Mouse (Mus musculus) forebrain, embryonic 11.5 days (tissue): ENCODE results near the gene Smad6. TPM values are rescaled to one million over a fixed set of nuclear protein-coding genes. Genes with fewer than 3 reads are reported as not detected.

ENCODE experiments used
- ATAC-seq: fragments of 200-750 bp; cut with Nextera tagmentation; replicated peaks from 2 replicates; pipeline ENCODE4 v1.8.0; 2017; ENCODE audit warnings: moderate TSS enrichment; ENCODE audit not compliant: low FRiP score
- DNase-seq: peaks from one replicate; pipeline ENCODE4 v3.0.0-alpha.2; 2017; ENCODE audit warnings: low spot score
- H3K27ac ChIP-seq: fragments of 300-500 bp; sonication (generic); 2 replicates; pipeline ENCODE4 v1.5.1; 2014; ENCODE audit warnings: low read depth, low read length
- H3K27me3 ChIP-seq: fragments of 300-500 bp; sonication (generic); 2 replicates; pipeline ENCODE4 v1.6.1; 2014; ENCODE audit warnings: mild to moderate bottlenecking, low read length, mixed read lengths; ENCODE audit not compliant: control insufficient read depth, insufficient read depth
- H3K36me3 ChIP-seq: fragments of 300-500 bp; sonication (generic); 2 replicates; pipeline ENCODE4 v1.6.1; 2014; ENCODE audit warnings: mild to moderate bottlenecking, low read length, moderate library complexity, mixed read lengths; ENCODE audit not compliant: control insufficient read depth, insufficient read depth
- H3K4me1 ChIP-seq: fragments of 300-500 bp; sonication (generic); replicated peaks from 2 replicates; pipeline ENCODE4 v1.6.1; 2014; ENCODE audit warnings: low read length, mixed read lengths; ENCODE audit not compliant: control insufficient read depth, insufficient read depth
- H3K4me2 ChIP-seq: fragments of 300-500 bp; sonication (generic); 2 replicates; pipeline ENCODE4 v1.6.1; 2014; ENCODE audit warnings: low read depth, mild to moderate bottlenecking, low read length, moderate library complexity, mixed read lengths; ENCODE audit not compliant: severe bottlenecking
- H3K4me3 ChIP-seq: fragments of 300-500 bp; sonication (generic); 2 replicates; pipeline ENCODE4 v1.5.1; 2014; ENCODE audit warnings: low read depth, low read length
- H3K9ac ChIP-seq: fragments of 300-500 bp; sonication (generic); 2 replicates; pipeline ENCODE4 v1.6.1; 2014; ENCODE audit warnings: low read length
- H3K9me3 ChIP-seq: fragments of 300-500 bp; sonication (generic); 2 replicates; pipeline ENCODE4 v1.6.1; 2016; ENCODE audit warnings: low read length, mixed read lengths; ENCODE audit not compliant: control insufficient read depth
- WGBS: fragments of 180-500 bp; shearing (Covaris S2); extraction: QIAGEN DNeasy Blood & Tissue Kit; methylation state at CpG from one replicate; pipeline ENCODE4 v1.1.7; 2014; 5-methylcytosine and 5-hydroxymethylcytosine counted together
- polyA plus RNA-seq: library from polyadenylated mRNA; unstranded; fragments of >200 nt; fragmentation: Nextera tagmentation; extraction: Ambion mirVana; gene quantifications from 2 replicates; pipeline ENCODE4 v1.2.1, GENCODE M21; 2014

Gene Smad6
- polyA plus RNA-seq, 1 experiment from 2014 or later, result 6.5 TPM

DNA sequence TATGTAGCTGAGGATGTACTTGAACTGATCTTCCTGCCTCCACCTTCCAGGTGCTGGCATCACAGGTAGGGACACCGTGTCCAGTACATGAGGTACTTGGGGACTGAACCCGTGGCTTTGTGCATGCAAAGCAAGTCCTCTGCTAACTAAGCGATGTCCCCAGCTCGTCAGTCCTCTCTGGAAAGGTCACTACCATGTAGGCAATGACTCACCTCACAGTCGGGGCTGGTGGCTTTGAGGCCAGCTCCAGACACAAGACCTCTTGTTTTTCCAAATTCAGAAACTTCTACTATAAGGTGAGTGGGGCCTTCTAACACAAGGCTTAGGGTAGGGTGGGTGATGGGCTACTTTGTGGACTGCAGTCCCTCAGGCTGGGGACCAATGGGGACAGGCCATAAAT is 21.8 kb downstream of the Smad6 start:
- no peaks in the 10 kb centered on the region for H3K27me3 ChIP-seq
- ATAC-seq, result no peak
- DNase-seq, result no peak
- no peak overlapping the region for H3K4me2 ChIP-seq
- no peak overlapping the region for H3K9ac ChIP-seq
- WGBS, result 87% methylated on average over 5 of the region's 5 CpGs
- no peaks in the 10 kb centered on the region; the same call in 1 of the 2 replicates for H3K36me3 ChIP-seq
- peaks cover 6% of the 10 kb centered on the region; the same call in 1 of the 2 replicates for H3K4me1 ChIP-seq
- no peak overlapping the region for H3K27ac ChIP-seq
- no peaks in the 10 kb centered on the region for H3K9me3 ChIP-seq
- no peak overlapping the region for H3K4me3 ChIP-seq

DNA sequence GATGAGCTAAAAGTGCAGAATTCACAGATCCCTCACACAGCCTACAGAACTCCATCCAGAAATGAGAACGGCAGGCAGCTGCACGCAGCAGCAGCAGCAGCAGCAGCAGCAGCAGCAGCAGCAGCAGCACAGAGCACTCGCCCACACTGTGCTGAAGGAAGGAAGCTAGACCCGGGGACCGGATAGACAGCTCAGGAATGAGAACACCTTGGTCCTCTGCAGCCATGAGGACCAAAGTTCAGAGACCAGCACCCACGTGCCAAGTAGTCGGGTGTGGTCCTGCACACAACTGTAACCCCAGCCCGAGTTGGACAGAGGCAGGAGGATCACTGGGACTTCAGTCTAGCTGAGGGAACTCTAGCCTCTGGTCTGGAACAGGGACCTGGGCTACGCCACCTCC is 22.7 kb downstream of the Smad6 start:
- Histone ChIP-seq H3K27ac (no peak overlapping the region), H3K9me3 (no peaks in the 10 kb centered on the region), H3K4me3 (no peak overlapping the region), H3K4me1 (peaks cover 6% of the 10 kb centered on the region; the same call in 1 of the 2 replicates), H3K27me3 (no peaks in the 10 kb centered on the region), H3K9ac (no peak overlapping the region), H3K36me3 (no peaks in the 10 kb centered on the region; the same call in 1 of the 2 replicates), H3K4me2 (no peak overlapping the region)
- DNase-seq (no peak), ATAC-seq (no peak)
- WGBS, result 86% methylated on average over 9 of the region's 9 CpGs

DNA sequence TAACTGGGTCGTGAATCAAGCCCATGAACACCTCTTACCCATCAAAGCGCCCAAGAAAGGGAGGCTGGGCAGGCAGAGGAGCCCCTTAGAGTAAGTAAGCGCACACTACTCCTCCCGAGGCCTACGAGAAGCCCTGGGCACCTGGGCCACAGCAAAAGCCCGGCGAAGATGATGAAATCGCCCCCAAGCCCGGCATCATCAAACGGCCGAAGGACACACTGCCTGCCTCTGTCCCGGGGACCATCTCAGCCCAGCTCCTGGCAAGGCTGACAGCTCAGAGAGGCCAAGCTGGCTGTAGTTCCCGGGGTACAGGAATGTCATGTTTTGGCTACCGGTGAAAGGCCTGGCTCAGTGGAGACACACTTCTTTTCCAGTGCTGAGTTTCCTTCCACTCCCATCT is 23.8 kb downstream of the Smad6 start:
- no peak overlapping the region for H3K9ac ChIP-seq
- ATAC-seq (no peak), DNase-seq (no peak)
- H3K4me1 ChIP-seq, result peaks cover 6% of the 10 kb centered on the region; the same call in 1 of the 2 replicates
- WGBS, result 77% methylated on average over 14 of the region's 14 CpGs
- no peaks in the 10 kb centered on the region for H3K9me3 ChIP-seq
- no peak overlapping the region for H3K4me3 ChIP-seq
- 0 out of 2 replicates have a peak overlapping the region, but pooled peaks have one; percentile 12 for H3K27ac ChIP-seq
- no peak overlapping the region for H3K4me2 ChIP-seq
- H3K36me3 ChIP-seq, result no peaks in the 10 kb centered on the region; the same call in 1 of the 2 replicates
- no peaks in the 10 kb centered on the region for H3K27me3 ChIP-seq

DNA sequence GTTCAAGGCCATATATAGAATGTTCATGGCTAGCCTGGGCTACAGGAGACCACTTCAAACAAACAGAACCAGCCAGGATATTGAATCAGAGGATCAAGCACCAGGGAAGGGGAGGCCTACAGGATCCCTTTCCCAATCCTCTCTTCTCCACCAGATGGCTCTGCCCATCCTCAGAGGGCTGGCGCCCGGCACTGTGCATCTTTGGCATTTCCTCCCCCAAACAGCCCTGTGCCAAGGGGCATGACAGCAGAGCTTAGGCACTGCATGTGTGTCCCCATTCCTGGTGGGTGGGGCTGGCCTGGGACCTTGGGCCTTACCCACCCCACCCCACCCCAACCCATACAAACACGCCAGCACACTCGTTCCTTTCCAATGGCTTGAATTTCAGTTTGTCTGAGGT is 24.4 kb downstream of the Smad6 start:
- Histone ChIP-seq H3K27me3 (no peaks in the 10 kb centered on the region), H3K27ac (no peak overlapping the region), H3K4me1 (peaks cover 6% of the 10 kb centered on the region; the same call in 1 of the 2 replicates), H3K4me3 (no peak overlapping the region), H3K9ac (no peak overlapping the region), H3K36me3 (no peaks in the 10 kb centered on the region; the same call in 1 of the 2 replicates), H3K4me2 (no peak overlapping the region), H3K9me3 (no peaks in the 10 kb centered on the region)
- no peak for ATAC-seq
- DNase-seq, result no peak
- WGBS, result 70% methylated on average over 4 of the region's 4 CpGs

DNA sequence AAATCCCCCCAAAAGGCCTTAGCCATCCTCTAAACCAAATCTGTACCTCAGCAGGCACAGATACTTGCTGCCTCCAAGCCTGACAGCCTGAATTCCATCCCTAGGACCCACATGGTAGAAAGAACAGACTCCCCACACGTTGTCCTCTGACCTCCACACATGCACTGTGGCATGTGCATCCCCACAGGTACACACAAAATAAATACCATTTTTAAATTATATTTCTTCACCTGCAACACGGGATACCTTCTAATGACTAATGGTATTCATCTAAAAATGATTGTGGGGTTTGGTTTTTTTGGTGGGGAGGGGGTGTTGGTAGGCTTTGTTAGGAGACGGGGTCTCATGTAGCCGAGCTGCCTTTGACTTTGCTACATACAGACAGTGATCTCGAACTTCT is 28.6 kb downstream of the Smad6 start:
- Histone ChIP-seq H3K4me1 (peaks cover 5% of the 10 kb centered on the region; the same call in 1 of the 2 replicates), H3K4me3 (no peak overlapping the region), H3K4me2 (no peak overlapping the region), H3K27me3 (no peaks in the 10 kb centered on the region), H3K27ac (no peak overlapping the region), H3K9me3 (no peaks in the 10 kb centered on the region), H3K9ac (no peak overlapping the region), H3K36me3 (no peaks in the 10 kb centered on the region; the same call in 1 of the 2 replicates)
- 89% methylated on average over 5 of the region's 5 CpGs for WGBS
- no peak for ATAC-seq
- DNase-seq, result no peak

DNA sequence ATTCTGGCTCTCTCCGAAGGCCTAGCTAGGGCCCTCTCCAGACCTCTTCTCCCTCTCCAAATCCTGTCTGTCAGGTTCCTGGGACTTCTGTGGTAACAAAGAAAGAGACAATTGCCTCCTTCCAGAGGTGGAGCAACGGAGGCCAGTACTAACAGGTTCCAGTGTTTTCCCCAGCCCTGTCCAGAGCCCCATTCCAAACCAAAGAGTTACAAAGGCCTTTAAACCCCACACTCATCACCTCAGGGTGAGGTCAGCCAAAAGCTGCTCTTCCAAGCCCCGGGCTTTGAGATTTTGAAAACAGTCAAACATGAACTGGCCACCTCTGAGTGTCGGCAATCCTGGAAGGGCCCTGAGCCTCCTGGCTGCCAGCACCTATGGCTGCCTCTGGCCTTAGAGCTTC is 29.1 kb downstream of the Smad6 start:
- Histone ChIP-seq H3K4me2 (no peak overlapping the region), H3K27me3 (no peaks in the 10 kb centered on the region), H3K4me1 (peaks cover 1% of the 10 kb centered on the region; the same call in 1 of the 2 replicates), H3K27ac (no peak overlapping the region), H3K4me3 (no peak overlapping the region), H3K36me3 (no peaks in the 10 kb centered on the region; the same call in 1 of the 2 replicates), H3K9me3 (no peaks in the 10 kb centered on the region), H3K9ac (no peak overlapping the region)
- DNase-seq (no peak), ATAC-seq (no peak)
- WGBS, result 63% methylated on average over 4 of the region's 4 CpGs

DNA sequence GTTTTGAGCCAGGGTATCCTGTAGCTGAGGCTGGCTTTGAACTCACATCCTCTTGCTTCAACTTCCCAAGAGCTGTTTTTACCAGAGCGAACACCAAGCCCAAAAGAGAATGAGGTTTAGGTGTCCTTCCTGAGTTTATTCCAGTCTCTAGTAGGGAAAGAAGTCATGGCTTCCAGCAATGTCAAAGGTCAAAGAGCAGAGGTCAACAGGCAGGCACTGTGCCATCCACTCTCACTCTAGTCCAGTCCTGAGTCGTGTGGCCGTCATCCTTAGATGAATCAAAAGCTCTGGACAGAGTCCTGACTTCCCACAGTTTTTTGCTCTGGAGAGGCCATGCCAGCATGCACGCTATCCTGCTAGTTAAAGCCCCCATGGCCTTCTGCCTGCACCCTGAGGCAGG is 30.7 kb downstream of the Smad6 start:
- H3K27ac ChIP-seq, result no peak overlapping the region
- no peaks in the 10 kb centered on the region for H3K27me3 ChIP-seq
- H3K9me3 ChIP-seq, result no peaks in the 10 kb centered on the region
- 80% methylated on average over 4 of the region's 4 CpGs for WGBS
- H3K4me2 ChIP-seq, result no peak overlapping the region
- H3K36me3 ChIP-seq, result no peaks in the 10 kb centered on the region; the same call in 1 of the 2 replicates
- ATAC-seq (no peak), DNase-seq (no peak)
- H3K9ac ChIP-seq, result no peak overlapping the region
- H3K4me3 ChIP-seq, result no peak overlapping the region
- no peaks in the 10 kb centered on the region for H3K4me1 ChIP-seq

DNA sequence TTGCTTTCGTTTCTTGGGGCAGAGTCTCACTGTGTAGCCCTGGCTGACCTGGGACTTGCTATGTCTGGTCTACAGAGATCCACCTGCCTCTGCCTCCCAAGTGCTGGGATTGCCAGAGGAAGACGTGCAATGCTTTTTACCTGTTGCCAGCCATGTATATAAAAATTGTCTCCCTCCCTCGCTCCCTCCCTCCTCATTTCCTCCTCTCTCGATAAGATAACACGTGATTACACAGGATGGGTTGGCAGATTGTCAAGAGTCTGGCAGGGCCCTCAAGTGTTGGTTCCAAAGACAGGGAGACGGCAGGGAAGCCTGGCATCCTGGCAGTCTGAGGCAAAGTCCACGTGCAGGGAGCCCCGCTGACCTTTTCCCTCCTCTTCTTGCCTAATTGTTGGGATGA is 32.2 kb downstream of the Smad6 start:
- Histone ChIP-seq H3K4me3 (no peak overlapping the region), H3K4me1 (no peaks in the 10 kb centered on the region), H3K9me3 (no peaks in the 10 kb centered on the region), H3K9ac (no peak overlapping the region), H3K27ac (no peak overlapping the region), H3K36me3 (no peaks in the 10 kb centered on the region), H3K4me2 (no peak overlapping the region), H3K27me3 (no peaks in the 10 kb centered on the region)
- ATAC-seq (no peak), DNase-seq (no peak)
- WGBS, result 87% methylated on average over 8 of the region's 8 CpGs

DNA sequence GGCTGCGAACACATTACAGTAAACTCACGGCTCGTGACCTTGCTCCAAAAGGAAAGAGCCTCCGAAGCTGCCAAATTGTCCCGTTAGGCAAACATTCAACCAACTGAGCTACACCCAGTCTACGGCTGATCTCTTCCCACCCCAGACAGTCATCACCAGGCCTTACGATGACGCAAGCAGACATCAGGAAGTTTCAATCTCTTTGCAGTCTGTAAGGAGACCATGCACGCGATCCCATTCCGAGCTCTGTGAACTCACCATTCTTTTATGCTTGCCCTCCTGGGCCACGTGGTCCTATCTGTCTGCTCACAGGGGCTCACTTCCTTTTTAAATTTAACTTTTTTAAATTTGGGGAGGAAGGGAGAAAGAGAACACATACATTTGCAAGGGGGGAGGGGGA is 32.6 kb downstream of the Smad6 start:
- 89% methylated on average over 12 of the region's 12 CpGs for WGBS
- Histone ChIP-seq H3K4me3 (no peak overlapping the region), H3K27me3 (no peaks in the 10 kb centered on the region), H3K4me2 (no peak overlapping the region), H3K9me3 (no peaks in the 10 kb centered on the region), H3K36me3 (no peaks in the 10 kb centered on the region), H3K9ac (no peak overlapping the region), H3K27ac (no peak overlapping the region), H3K4me1 (0 out of 2 replicates have a peak, but pooled peaks cover 3% of the 10 kb centered on the region)
- DNase-seq (no peak), ATAC-seq (no peak)
